ENCODE assay signal across 8 mouse cellular contexts in the genomic region with DNA sequence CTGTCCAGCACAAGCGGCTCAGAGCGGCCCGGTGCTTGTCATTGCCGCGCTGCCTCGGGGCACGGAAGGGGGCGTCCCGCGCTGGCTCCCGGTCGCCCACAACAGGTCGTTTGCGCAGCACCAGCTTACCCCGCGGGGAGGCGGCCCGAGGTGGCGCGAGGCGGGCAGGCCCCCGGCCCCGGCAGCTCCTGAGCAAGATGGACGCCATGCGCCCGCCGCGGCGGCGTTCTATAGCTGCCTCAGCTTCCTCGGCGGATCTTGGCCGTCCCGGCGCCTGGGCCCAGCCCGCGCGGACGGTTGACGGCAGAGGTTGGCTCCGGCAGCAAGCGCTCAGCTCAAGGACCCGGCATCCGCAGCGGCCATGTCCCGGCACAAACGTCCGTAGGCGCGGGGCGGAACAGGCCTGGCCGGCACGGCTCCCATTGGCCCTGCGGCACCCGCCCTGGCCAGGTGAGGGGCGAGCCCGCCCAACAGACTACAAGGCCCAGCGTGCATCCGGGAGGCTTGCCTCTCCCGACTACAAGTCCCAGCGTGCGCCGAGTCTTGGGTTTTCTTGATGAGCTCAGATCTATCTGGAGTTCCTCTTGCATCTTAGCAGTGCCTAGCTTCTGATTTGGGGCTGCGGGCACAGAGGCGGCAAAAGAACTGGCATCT. TPM values are rescaled to one million over a fixed set of nuclear protein-coding genes. Genes with fewer than 3 reads are reported as not detected.
DNase-seq lines count a peak whose midpoint lies in the region; ATAC-seq and TF ChIP-seq lines count a peak whose summit lies in the region.

A gene (minus strand): TSS at position 473 of the 654 bp plus-strand sequence.

- peaks cover 36% of the 10 kb centered on the region for H3K4me1 ChIP-seq in erythroblast, embryonic 14.5 days (ENCODE audit: control insufficient read depth)
- H3K4me1 ChIP-seq in heart, embryonic 11.5 days (ENCODE audit: control insufficient read depth, insufficient read depth, low read length): peaks cover 12% of the 10 kb centered on the region
- peaks cover 15% of the 10 kb centered on the region for H3K4me1 ChIP-seq in kidney, embryonic 16.5 days (ENCODE audit: insufficient read depth, low read length)
- H3K4me1 ChIP-seq in liver, adult 2 months (ENCODE audit: control insufficient read depth, insufficient read depth, low read length): peaks cover 13% of the 10 kb centered on the region

- peak; percentile 27 for TF ChIP-seq CTCF in C2C12 (IDR thresholded peaks at IDR 0.05; ENCODE audit: control insufficient read depth, insufficient read depth, insufficient read length)
- no peak for TF ChIP-seq CTCF in brain, embryonic 14.5 days (IDR thresholded peaks at IDR 0.05; ENCODE audit: borderline replicate concordance, extremely low read depth, insufficient read depth, insufficient read length)
- no peak for TF ChIP-seq CTCF in liver, adult 2 months (IDR thresholded peaks at IDR 0.05; ENCODE audit: low read depth, low read length)

- peaks cover 5% of the 10 kb centered on the region for H3K79me3 ChIP-seq in C2C12 (ENCODE audit: low read depth)

- ATAC-seq in heart, embryonic 11.5 days (replicated peaks; ENCODE audit: insufficient number of reproducible peaks, low FRiP score, low TSS enrichment): peak; percentile 99
- ATAC-seq in kidney, embryonic 16.5 days (ENCODE audit: low FRiP score, low TSS enrichment): peak; percentile 100

- H3K4me3 ChIP-seq in C2C12 (ENCODE audit: insufficient read depth, poor library complexity, severe bottlenecking): peak within 1 kb of the TSS; percentile 56
- H3K4me3 ChIP-seq in erythroblast, embryonic 14.5 days (replicated peaks): peak within 1 kb of the TSS; percentile 96
- H3K4me3 ChIP-seq in heart, embryonic 11.5 days (ENCODE audit: low read depth, low read length): peak within 1 kb of the TSS; percentile 89
- peak within 1 kb of the TSS; percentile 94 for H3K4me3 ChIP-seq in kidney, embryonic 16.5 days (ENCODE audit: low read length)
- H3K4me3 ChIP-seq in liver, adult 2 months (ENCODE audit: insufficient read depth, low read depth, low read length): peak within 1 kb of the TSS; percentile 76
- peak within 1 kb of the TSS; percentile 44 for H3K4me3 ChIP-seq in myocyte

- under 1% methylated on average over 56 of the region's 65 CpGs for WGBS in heart, embryonic 11.5 days (ENCODE audit: insufficient replicate concordance)
- under 1% methylated on average over 65 of the region's 65 CpGs for WGBS in kidney, embryonic 16.5 days
- under 1% methylated on average over 64 of the region's 65 CpGs for WGBS in liver, adult 2 months

- peak within 1 kb of the TSS; percentile 86 for H3ac ChIP-seq in C2C12 (ENCODE audit: control insufficient read depth, insufficient read length, low read depth)
- H3ac ChIP-seq in myocyte (ENCODE audit: control insufficient read depth, insufficient read length): peak within 1 kb of the TSS; percentile 67

- no peaks in the 10 kb centered on the region for H3K27me3 ChIP-seq in C2C12 (ENCODE audit: control insufficient read depth, insufficient read depth, insufficient read length)
- H3K27me3 ChIP-seq in erythroblast, embryonic 14.5 days (ENCODE audit: control insufficient read depth): peaks cover 2% of the 10 kb centered on the region
- no peaks in the 10 kb centered on the region for H3K27me3 ChIP-seq in heart, embryonic 11.5 days (ENCODE audit: control insufficient read depth, insufficient read depth, low read length)
- H3K27me3 ChIP-seq in kidney, embryonic 16.5 days (ENCODE audit: insufficient read depth, low read length): no peaks in the 10 kb centered on the region
- H3K27me3 ChIP-seq in liver, adult 2 months (ENCODE audit: control insufficient read depth, insufficient read depth, low read length): no peaks in the 10 kb centered on the region
- H3K27me3 ChIP-seq in myocyte (ENCODE audit: control insufficient read depth, insufficient read depth, insufficient read length): no peaks in the 10 kb centered on the region
- H3K27me3 ChIP-seq in splenic B cell, adult 2 months (ENCODE audit: control insufficient read depth, insufficient read depth, low read length, poor library complexity, severe bottlenecking): no peaks in the 10 kb centered on the region

- peak within 1 kb of the TSS; percentile 88 for H3K27ac ChIP-seq in heart, embryonic 11.5 days (ENCODE audit: low read depth, low read length)
- H3K27ac ChIP-seq in kidney, embryonic 16.5 days (ENCODE audit: low read length): peak within 1 kb of the TSS; percentile 82
- H3K27ac ChIP-seq in liver, adult 2 months (replicated peaks; ENCODE audit: insufficient read depth, low read depth, low read length): peak within 1 kb of the TSS; percentile 62

- no peaks in the 10 kb centered on the region for H3K9me3 ChIP-seq in erythroblast, embryonic 14.5 days (ENCODE audit: control insufficient read depth, low read length)
- H3K9me3 ChIP-seq in heart, embryonic 11.5 days (replicated peaks; ENCODE audit: control insufficient read depth, low read length): no peaks in the 10 kb centered on the region
- no peaks in the 10 kb centered on the region for H3K9me3 ChIP-seq in kidney, embryonic 16.5 days (ENCODE audit: low read length)

- peak within 1 kb of the TSS; percentile 87 for H3K9ac ChIP-seq in heart, embryonic 11.5 days (ENCODE audit: low read depth, low read length)
- peak within 1 kb of the TSS; percentile 89 for H3K9ac ChIP-seq in kidney, embryonic 16.5 days (replicated peaks; ENCODE audit: low read length)
- H3K9ac ChIP-seq in liver, adult 2 months (ENCODE audit: low read depth, low read length): peak within 1 kb of the TSS; percentile 78

- H3K36me3 ChIP-seq in C2C12 (ENCODE audit: control insufficient read depth, insufficient read depth): peaks cover 4% of the 10 kb centered on the region
- peaks cover 11% of the 10 kb centered on the region for H3K36me3 ChIP-seq in erythroblast, embryonic 14.5 days (ENCODE audit: control insufficient read depth)
- peaks cover 4% of the 10 kb centered on the region for H3K36me3 ChIP-seq in heart, embryonic 11.5 days (ENCODE audit: control insufficient read depth, insufficient read depth, low read length)
- H3K36me3 ChIP-seq in kidney, embryonic 16.5 days (ENCODE audit: insufficient read depth, low read length): peaks cover 5% of the 10 kb centered on the region; the same call in 1 of the 2 replicates
- H3K36me3 ChIP-seq in liver, adult 2 months (ENCODE audit: control insufficient read depth, insufficient read depth, low read length): peaks cover 7% of the 10 kb centered on the region; the same call in 1 of the 2 replicates
- H3K36me3 ChIP-seq in myocyte (ENCODE audit: control insufficient read depth, insufficient read depth): peaks cover 4% of the 10 kb centered on the region
- H3K36me3 ChIP-seq in splenic B cell, adult 2 months (ENCODE audit: control insufficient read depth, insufficient read depth, low read length, poor library complexity, severe bottlenecking): no peaks in the 10 kb centered on the region; the same call in 1 of the 2 replicates

- peak; percentile 98 for DNase-seq in brain, embryonic 14.5 days (ENCODE audit: low read depth)
- DNase-seq in liver, adult 2 months (ENCODE audit: extremely low read depth, low read depth, low spot score): peak; percentile 87
- DNase-seq in splenic B cell, adult 2 months (ENCODE audit: low read depth, low spot score): peak; percentile 94

- TF ChIP-seq POLR2A in brain, embryonic 14.5 days (IDR thresholded peaks at IDR 0.05; ENCODE audit: borderline replicate concordance, extremely low read depth, insufficient read depth, insufficient read length, poor library complexity, severe bottlenecking): peak; percentile 89
- 0 out of 2 replicates have a peak, but pooled peaks have one; percentile 33 for TF ChIP-seq POLR2A in liver, adult 2 months (IDR thresholded peaks at IDR 0.05; ENCODE audit: extremely low read depth, insufficient read depth, low read length)
- peak; percentile 83 for TF ChIP-seq POLR2A in myocyte (IDR thresholded peaks at IDR 0.05; ENCODE audit: insufficient read length, low read depth)

- peak within 1 kb of the TSS; percentile 89 for H3K4me2 ChIP-seq in heart, embryonic 11.5 days
- H3K4me2 ChIP-seq in kidney, embryonic 16.5 days (replicated peaks; ENCODE audit: low read depth, low read length): peak within 1 kb of the TSS; percentile 76
- H3K4me2 ChIP-seq in myocyte (ENCODE audit: low read depth): peak within 1 kb of the TSS; percentile 92

- H3K79me2 ChIP-seq in C2C12 (ENCODE audit: control insufficient read depth, insufficient read depth): peaks cover 25% of the 10 kb centered on the region
- peaks cover 14% of the 10 kb centered on the region; the same call in 1 of the 2 replicates for H3K79me2 ChIP-seq in liver, adult 2 months (ENCODE audit: control insufficient read depth, insufficient read depth, low read length)
- H3K79me2 ChIP-seq in myocyte (ENCODE audit: control insufficient read depth, insufficient read depth): peaks cover 9% of the 10 kb centered on the region

TF ChIP-seq in C2C12, 6 proteins besides CTCF, POLR2A, EP300 and RAD21:
- TF ChIP-seq MYOG (IDR thresholded peaks at IDR 0.05; ENCODE audit: control insufficient read depth, extremely low read depth, insufficient read length): no peak
- TF ChIP-seq MAX (IDR thresholded peaks at IDR 0.05): no peak
- TF ChIP-seq FOSL1 (IDR thresholded peaks at IDR 0.05; ENCODE audit: insufficient read depth, low read length, poor library complexity, severe bottlenecking): no peak

TF ChIP-seq in myocyte, 11 proteins besides CTCF, POLR2A, EP300 and RAD21 (continues in another document):
- TF ChIP-seq MYOD1 (IDR thresholded peaks at IDR 0.05; ENCODE audit: control insufficient read depth in 1 of 3, insufficient read length in 2 of 3, low read depth in 2 of 3) (peak in 2 of 3 experiments; percentile 16 to 62), POLR2AphosphoS2 (IDR thresholded peaks at IDR 0.05; ENCODE audit: insufficient read length, low read depth) (peak; percentile 70), TCF3 (IDR thresholded peaks at IDR 0.05; ENCODE audit: insufficient read length, low read depth) (peak; percentile 6), REST (IDR thresholded peaks at IDR 0.05; ENCODE audit: insufficient read depth, insufficient read length) (peak; percentile 7), CEBPB (IDR thresholded peaks at IDR 0.05; ENCODE audit: insufficient read depth, poor library complexity, severe bottlenecking) (no peak), MAX (IDR thresholded peaks at IDR 0.05; ENCODE audit: low read depth) (no peak), USF1 (IDR thresholded peaks at IDR 0.05; ENCODE audit: low read depth) (no peak), SRF (IDR thresholded peaks at IDR 0.05; ENCODE audit: control insufficient read depth, insufficient read length, low read depth) (peak; percentile 23), E2F4 (IDR thresholded peaks at IDR 0.05; ENCODE audit: insufficient read depth) (peak; percentile 14)

RNA-seq across cellular contexts. Expression of the gene that starts here (rescaled TPM):
- polyA plus RNA-seq in C2C12 (2012; fragmentation: generic; extraction: Trizol): 27.0 TPM
- 43.2 and 54.3 TPM in 2 replicates for polyA plus RNA-seq in brain, embryonic 14.5 days (2012; rRNA removed)
- polyA plus RNA-seq in erythroblast, embryonic 14.5 days (2012): 2.6 and 2.8 TPM in 2 replicates
- 40.3 and 44.5 TPM in 2 replicates for polyA plus RNA-seq in heart, embryonic 11.5 days (2014; fragmentation: Nextera tagmentation; extraction: Ambion mirVana)
- 47.0 and 49.5 TPM in 2 replicates for polyA plus RNA-seq in kidney, embryonic 16.5 days (2015; fragmentation: Nextera tagmentation; extraction: Ambion mirVana)
- total RNA-seq in liver, adult 2 months (2014; rRNA removed): 17.9 and 19.0 TPM in 2 replicates
- polyA plus RNA-seq in liver, adult 2 months (2012; rRNA removed): 48.5 and 66.4 TPM in 2 replicates
- 29.2 TPM for polyA plus RNA-seq in myocyte (2012; fragmentation: generic; extraction: Trizol)

Comparison
In these comparisons a context has a peak if more than half of its experiments do, and no peak if none do; other contexts are left out.
1. Peak in every context shown above with its lines: DNase-seq, ATAC-seq, H3K4me3 ChIP-seq and H3K27ac ChIP-seq.
2. H3K4me3 ChIP-seq: peak in every context shown above with its lines; median percentile 96 in erythroblast, embryonic 14.5 days; 94 in kidney, embryonic 16.5 days; 89 in heart, embryonic 11.5 days; 76 in liver, adult 2 months; 56 in C2C12; 44 in myocyte.
3. POLR2A ChIP-seq: peak in every context shown above with its lines; median percentile 89 in brain, embryonic 14.5 days; 83 in myocyte; 33 in liver, adult 2 months.